Mouse (Mus musculus): ENCODE results near the gene Acsbg2.

GRCm38 (mm10) chr17:56848785-56849184 is 25.5 kb downstream of the Acsbg2 start:
- TF ChIP-seq CTCF (IDR thresholded peaks at IDR 0.05; ENCODE audit: insufficient read depth, low read length) (no peak), POLR2A (IDR thresholded peaks at IDR 0.05; ENCODE audit: borderline replicate concordance, extremely low read depth, low read depth, low read length) (no peak)

All from lung, adult 2 months (tissue).